Mouse (Mus musculus) splenic B cell, adult 2 months (primary cell): ENCODE results near the gene Ttc9b.

Experiments
- DNase-seq: peaks from one replicate; pipeline ENCODE4 v3.0.0-alpha.2; 2011; ENCODE audit warnings: low read depth, low spot score
- H3K27me3 ChIP-seq: 2 replicates; pipeline ENCODE4 v1.6.1; 2012; ENCODE audit warnings: mild to moderate bottlenecking, low read length, moderate library complexity, mixed read lengths; ENCODE audit not compliant: control insufficient read depth, poor library complexity, insufficient read depth, severe bottlenecking
- H3K36me3 ChIP-seq: 2 replicates; pipeline ENCODE4 v1.6.1; 2012; ENCODE audit warnings: mild to moderate bottlenecking, low read length, moderate library complexity, mixed read lengths; ENCODE audit not compliant: control insufficient read depth, poor library complexity, insufficient read depth, severe bottlenecking

Ttc9b gene

GRCm38 (mm10) chr7:27653681-27654437 is at the start of gene Ttc9b:
TSS of gene Ttc9b (plus strand) at chr7:27653915.
- peak; percentile 61 for DNase-seq
- H3K36me3 ChIP-seq, result no peaks in the 10 kb centered on the region
- H3K27me3 ChIP-seq, result no peaks in the 10 kb centered on the region; the same call in none of the 2 replicates

GRCm38 (mm10) chr7:27604661-27605348 is 48.9 kb upstream of the Ttc9b start:
- no peak for DNase-seq
- Histone ChIP-seq H3K36me3 (no peaks in the 10 kb centered on the region; the same call in 1 of the 2 replicates), H3K27me3 (no peaks in the 10 kb centered on the region)

GRCm38 (mm10) chr7:27605499-27606285 is 48.0 kb upstream of the Ttc9b start:
- no peak for DNase-seq
- no peaks in the 10 kb centered on the region; the same call in 1 of the 2 replicates for H3K36me3 ChIP-seq
- H3K27me3 ChIP-seq, result no peaks in the 10 kb centered on the region

GRCm38 (mm10) chr7:27606481-27607254 is 47.0 kb upstream of the Ttc9b start:
- no peaks in the 10 kb centered on the region for H3K27me3 ChIP-seq
- H3K36me3 ChIP-seq, result no peaks in the 10 kb centered on the region; the same call in 1 of the 2 replicates

GRCm38 (mm10) chr7:27607580-27607979 is 46.1 kb upstream of the Ttc9b start:
- no peaks in the 10 kb centered on the region for H3K27me3 ChIP-seq
- H3K36me3 ChIP-seq, result no peaks in the 10 kb centered on the region; the same call in 1 of the 2 replicates
- no peak for DNase-seq

More at GRCm38 (mm10) chr7:27606481-27607254, 47.0 kb upstream of the Ttc9b start:
- DNase-seq, result no peak

GRCm38 (mm10) chr7:27608130-27608529 is 45.6 kb upstream of the Ttc9b start:
- no peak for DNase-seq
- Histone ChIP-seq H3K27me3 (no peaks in the 10 kb centered on the region), H3K36me3 (no peaks in the 10 kb centered on the region; the same call in 1 of the 2 replicates)

GRCm38 (mm10) chr7:27609285-27609684 is 44.4 kb upstream of the Ttc9b start:
- no peaks in the 10 kb centered on the region for H3K27me3 ChIP-seq
- H3K36me3 ChIP-seq, result no peaks in the 10 kb centered on the region; the same call in 1 of the 2 replicates
- no peak for DNase-seq

- DNase-seq, result no peak
- no peaks in the 10 kb centered on the region; the same call in 1 of the 2 replicates for H3K36me3 ChIP-seq
- no peaks in the 10 kb centered on the region for H3K27me3 ChIP-seq
Measured at GRCm38 (mm10) chr7:27609688-27610087, 44.0 kb upstream of the Ttc9b start.

GRCm38 (mm10) chr7:27610370-27610769 is 43.3 kb upstream of the Ttc9b start:
- Histone ChIP-seq H3K27me3 (no peaks in the 10 kb centered on the region), H3K36me3 (no peaks in the 10 kb centered on the region; the same call in 1 of the 2 replicates)
- DNase-seq, result no peak

GRCm38 (mm10) chr7:27610871-27611270 is 42.8 kb upstream of the Ttc9b start:
- Histone ChIP-seq H3K36me3 (no peaks in the 10 kb centered on the region; the same call in 1 of the 2 replicates), H3K27me3 (no peaks in the 10 kb centered on the region)
- DNase-seq, result no peak

- no peaks in the 10 kb centered on the region for H3K27me3 ChIP-seq
- H3K36me3 ChIP-seq, result no peaks in the 10 kb centered on the region; the same call in 1 of the 2 replicates
- no peak for DNase-seq
Measured at GRCm38 (mm10) chr7:27612940-27613339, 40.8 kb upstream of the Ttc9b start.

GRCm38 (mm10) chr7:27613751-27614499 is 39.8 kb upstream of the Ttc9b start:
- no peak for DNase-seq

GRCm38 (mm10) chr7:27621028-27621427 is 32.7 kb upstream of the Ttc9b start:
- Histone ChIP-seq H3K27me3 (no peaks in the 10 kb centered on the region), H3K36me3 (peaks cover 2% of the 10 kb centered on the region)
- DNase-seq, result no peak

More at GRCm38 (mm10) chr7:27613751-27614499, 39.8 kb upstream of the Ttc9b start:
- Histone ChIP-seq H3K27me3 (no peaks in the 10 kb centered on the region), H3K36me3 (peaks cover 2% of the 10 kb centered on the region; the same call in 1 of the 2 replicates)
